Mouse (Mus musculus): ENCODE results near the gene Tbcel.

GRCm38 (mm10) chr9:42474244-42474643 is 33.4 kb downstream of the Tbcel start:
- TF ChIP-seq CTCF (IDR thresholded peaks at IDR 0.05; ENCODE audit: control insufficient read depth, insufficient read depth, low read length), result no peak
- TF ChIP-seq POLR2A (IDR thresholded peaks at IDR 0.05; ENCODE audit: borderline replicate concordance, control insufficient read depth, low read depth, low read length), result no peak
